Mouse (Mus musculus): ENCODE measurements around the gene Srrm3. TPM values are rescaled to one million over a fixed set of nuclear protein-coding genes. Genes with fewer than 3 reads are reported as not detected.
A peak's percentile ranks its signal among the peaks of the same experiment; 100 is the strongest.

The Srrm3 gene
- total RNA-seq, 1 experiment from 2014 or later, result not detected

DNA sequence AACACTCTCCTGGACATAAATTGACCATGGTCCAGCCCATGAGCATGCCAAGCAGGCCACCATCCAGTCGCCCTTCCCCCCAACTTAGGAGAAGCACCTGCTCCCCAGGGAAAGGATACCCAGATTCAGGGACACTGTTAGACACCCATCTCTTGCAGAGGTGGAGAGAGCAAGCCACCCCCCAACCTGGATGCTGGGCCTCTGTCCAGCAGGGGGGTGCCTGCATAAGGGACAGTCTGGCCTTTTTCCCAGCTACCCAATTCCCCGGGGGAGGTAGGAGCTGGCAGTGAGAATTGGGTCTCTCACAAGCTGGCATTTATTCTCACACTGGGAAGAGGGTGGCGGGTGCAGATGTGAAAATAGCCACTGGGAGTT lies 560 bp downstream of the Srrm3 start:
- ATAC-seq (replicated peaks; ENCODE audit: insufficient number of reproducible peaks, low FRiP score, low TSS enrichment, poor library complexity, severe bottlenecking), result no peak

DNA sequence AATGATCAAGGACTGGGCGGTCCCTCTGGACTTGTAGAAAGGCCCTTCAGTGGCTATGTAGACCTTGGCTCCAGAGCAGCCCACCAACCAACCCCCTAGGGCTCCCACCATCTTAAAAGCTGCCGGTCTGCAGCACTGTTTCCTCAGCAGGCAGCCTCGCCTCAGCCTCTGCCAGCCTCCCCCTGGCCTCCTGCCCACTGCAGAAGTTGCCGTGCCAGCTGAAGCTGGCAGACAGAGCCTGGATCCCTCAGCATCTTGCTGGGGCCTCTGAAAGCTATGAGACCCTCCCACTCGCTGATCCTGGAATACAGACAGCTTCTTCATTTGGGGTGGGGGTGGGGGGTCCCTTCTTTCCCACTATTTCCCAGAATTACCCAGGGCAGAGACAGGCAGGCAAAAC lies 6.3 kb downstream of the Srrm3 start:
- no peak for ATAC-seq (replicated peaks; ENCODE audit: insufficient number of reproducible peaks, low FRiP score, low TSS enrichment, poor library complexity, severe bottlenecking)

DNA sequence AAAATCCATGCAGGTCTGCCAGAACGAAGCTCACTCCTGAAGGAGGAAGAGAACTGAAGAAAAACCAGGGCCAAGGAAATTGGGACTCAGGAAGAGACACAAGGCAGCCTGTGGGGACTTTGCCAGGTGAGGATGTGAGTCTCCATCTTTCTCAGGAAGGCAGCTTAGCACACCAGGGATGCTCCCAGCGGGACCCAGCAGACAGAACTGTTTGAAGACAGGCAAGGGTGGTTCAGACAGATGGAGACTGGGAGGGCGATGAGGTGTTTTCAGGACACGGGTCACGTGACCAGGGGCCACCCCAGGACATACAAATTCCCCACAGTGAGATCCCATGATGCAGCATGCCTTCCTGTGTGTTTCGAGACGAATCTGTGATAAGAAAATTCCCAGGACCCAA lies 11.8 kb downstream of the Srrm3 start:
- no peak for ATAC-seq (replicated peaks; ENCODE audit: insufficient number of reproducible peaks, low FRiP score, low TSS enrichment, poor library complexity, severe bottlenecking)

GRCm38 (mm10) chr5:135822316-135822944 lies 15.7 kb downstream of the Srrm3 start:
- ATAC-seq (replicated peaks; ENCODE audit: insufficient number of reproducible peaks, low FRiP score, low TSS enrichment, poor library complexity, severe bottlenecking), result no peak

GRCm38 (mm10) chr5:135824517-135824916 lies 17.8 kb downstream of the Srrm3 start:
- ATAC-seq (replicated peaks; ENCODE audit: insufficient number of reproducible peaks, low FRiP score, low TSS enrichment, poor library complexity, severe bottlenecking), result no peak

DNA sequence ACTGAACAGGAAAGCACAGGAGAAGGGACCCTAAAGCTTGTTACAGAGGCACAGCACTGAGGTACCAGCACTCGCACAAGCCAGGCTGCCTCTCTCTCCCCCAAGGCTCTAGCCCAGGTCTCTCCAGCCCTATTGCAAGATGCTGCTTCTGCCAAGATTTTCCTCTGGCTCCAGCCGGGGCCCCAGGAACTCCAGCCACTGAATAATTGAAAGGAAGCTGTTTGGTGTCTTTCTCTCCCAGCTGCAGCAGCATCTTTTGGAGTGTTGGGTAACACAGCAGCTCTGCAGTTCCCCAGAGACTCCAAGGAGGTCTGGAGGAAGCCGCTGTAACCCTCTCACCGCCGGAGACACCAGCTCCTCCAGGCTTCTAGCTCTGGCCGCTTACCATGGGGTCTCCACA lies 19.5 kb downstream of the Srrm3 start:
- ATAC-seq (replicated peaks; ENCODE audit: insufficient number of reproducible peaks, low FRiP score, low TSS enrichment, poor library complexity, severe bottlenecking), result no peak

GRCm38 (mm10) chr5:135829381-135829780 lies 22.7 kb downstream of the Srrm3 start:
- no peak for ATAC-seq (replicated peaks; ENCODE audit: insufficient number of reproducible peaks, low FRiP score, low TSS enrichment, poor library complexity, severe bottlenecking)

DNA sequence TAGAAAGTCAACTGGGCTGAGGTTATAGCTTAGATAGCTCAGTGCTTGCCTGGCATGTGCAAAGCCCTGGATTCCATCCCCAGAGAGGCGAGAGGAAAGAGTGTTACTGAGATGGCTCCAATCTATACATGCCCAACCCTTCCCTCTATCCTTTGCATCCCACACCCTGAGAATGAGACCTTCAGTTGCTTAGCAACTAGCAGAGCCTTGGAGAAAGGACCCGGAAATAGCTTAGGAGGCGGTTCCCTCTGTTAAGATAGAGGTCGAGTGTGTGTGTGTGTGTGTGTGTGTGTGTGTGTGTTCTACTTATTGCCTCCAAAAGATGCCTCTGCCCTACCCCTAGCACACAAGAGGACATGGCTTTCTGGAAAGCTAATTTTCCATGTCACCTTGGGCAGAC lies 26.0 kb downstream of the Srrm3 start:
- ATAC-seq (replicated peaks; ENCODE audit: insufficient number of reproducible peaks, low FRiP score, low TSS enrichment, poor library complexity, severe bottlenecking), result no peak

- ATAC-seq (replicated peaks; ENCODE audit: insufficient number of reproducible peaks, low FRiP score, low TSS enrichment, poor library complexity, severe bottlenecking), result no peak; the same call in 1 of the 2 replicates
These were observed 28.2 kb downstream of the Srrm3 start for GRCm38 (mm10) chr5:135834769-135835491.

GRCm38 (mm10) chr5:135835492-135835858 lies 28.8 kb downstream of the Srrm3 start:
- peak; percentile 82 for ATAC-seq (replicated peaks; ENCODE audit: insufficient number of reproducible peaks, low FRiP score, low TSS enrichment, poor library complexity, severe bottlenecking)

GRCm38 (mm10) chr5:135835981-135836380 lies 29.3 kb downstream of the Srrm3 start:
- ATAC-seq (replicated peaks; ENCODE audit: insufficient number of reproducible peaks, low FRiP score, low TSS enrichment, poor library complexity, severe bottlenecking), result no peak

DNA sequence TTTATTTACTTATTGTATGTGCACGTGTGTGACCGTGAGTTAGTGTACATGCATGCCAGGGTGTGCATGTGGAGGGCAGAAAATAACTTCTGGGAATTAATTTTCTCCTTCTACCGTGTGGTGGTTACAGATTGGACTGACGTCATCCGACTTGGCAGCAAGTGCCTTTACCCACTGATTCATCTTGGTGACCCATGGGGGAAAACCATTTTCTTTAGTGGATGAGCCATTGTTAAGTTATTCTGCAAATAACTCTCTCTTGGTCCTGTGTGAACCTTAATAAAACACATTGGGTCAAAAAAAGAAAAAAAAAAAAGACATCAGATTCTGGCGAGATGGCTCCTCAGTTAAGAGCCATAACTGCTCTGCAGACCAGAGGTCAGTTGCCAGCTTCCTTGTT lies 35.0 kb downstream of the Srrm3 start:
- no peak for ATAC-seq (replicated peaks; ENCODE audit: insufficient number of reproducible peaks, low FRiP score, low TSS enrichment, poor library complexity, severe bottlenecking)

DNA sequence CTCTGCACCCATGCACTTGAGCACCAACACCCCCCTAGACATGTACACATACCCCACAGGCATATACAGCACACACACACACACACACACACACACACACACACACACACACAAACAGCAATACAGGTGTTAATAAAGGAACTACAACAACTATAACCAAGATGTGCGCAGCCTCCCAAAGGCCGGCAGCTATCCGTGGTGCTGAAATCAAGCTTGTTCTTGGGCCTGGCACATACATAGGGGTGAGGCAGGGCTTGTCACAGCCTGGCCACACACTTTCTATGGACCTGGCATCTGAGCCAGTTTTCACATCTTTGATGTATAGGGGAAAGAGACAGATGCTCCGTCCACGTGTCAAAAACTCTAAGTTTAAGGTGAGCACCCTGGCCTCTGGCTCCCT lies 36.7 kb downstream of the Srrm3 start:
- ATAC-seq (replicated peaks; ENCODE audit: insufficient number of reproducible peaks, low FRiP score, low TSS enrichment, poor library complexity, severe bottlenecking), result no peak

DNA sequence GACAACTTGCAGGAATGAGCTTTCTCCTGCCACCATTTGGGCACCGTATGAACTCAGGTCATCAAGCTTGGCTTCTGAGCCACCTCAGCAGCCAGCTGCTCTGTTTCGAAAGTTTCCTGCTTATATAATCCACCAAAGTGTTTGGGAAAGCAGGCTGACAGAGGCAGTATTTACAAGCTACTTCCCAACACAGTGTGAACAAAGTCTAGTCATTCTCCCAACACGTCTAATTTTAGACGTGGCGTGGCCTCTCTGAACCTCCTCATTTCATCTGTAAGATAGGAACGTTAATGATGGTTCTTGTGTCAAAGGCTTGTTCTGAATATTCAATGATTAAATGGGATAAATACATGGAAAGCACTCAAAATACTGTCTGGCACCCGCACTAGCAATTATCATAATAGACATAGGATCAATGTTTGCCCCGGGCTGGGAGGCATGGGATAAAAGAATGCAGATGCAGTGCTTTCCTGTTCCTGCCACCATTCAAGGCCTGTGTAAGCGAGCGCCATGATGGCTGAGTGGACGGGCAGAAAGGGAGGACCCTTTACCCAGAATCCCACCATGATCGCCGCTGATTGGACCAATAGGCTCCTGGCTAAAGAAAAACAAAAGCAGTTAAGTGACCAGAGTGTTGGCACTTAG lies 39.1 kb downstream of the Srrm3 start:
- ATAC-seq (replicated peaks; ENCODE audit: insufficient number of reproducible peaks, low FRiP score, low TSS enrichment, poor library complexity, severe bottlenecking), result no peak

DNA sequence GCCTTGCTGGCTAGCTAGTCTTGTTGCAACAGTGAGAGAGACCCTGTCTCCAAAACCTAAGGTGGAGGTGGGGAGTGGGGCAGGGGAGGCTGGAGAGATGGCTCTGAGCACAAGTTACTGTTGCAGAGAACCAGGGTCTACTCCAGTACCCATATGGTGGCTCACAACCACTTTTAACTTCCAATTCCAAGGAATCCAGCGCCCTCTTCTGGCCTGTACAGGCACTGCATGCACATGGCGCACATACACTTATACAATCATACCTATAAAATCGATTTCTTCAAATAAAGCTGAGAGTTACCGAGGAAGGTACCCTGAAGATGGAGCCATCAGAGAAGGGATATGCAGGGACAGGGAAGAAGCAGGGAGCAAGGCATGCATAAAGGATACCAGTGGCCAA lies 40.8 kb downstream of the Srrm3 start:
- no peak for ATAC-seq (replicated peaks; ENCODE audit: insufficient number of reproducible peaks, low FRiP score, low TSS enrichment, poor library complexity, severe bottlenecking)

- ATAC-seq (replicated peaks; ENCODE audit: insufficient number of reproducible peaks, low FRiP score, low TSS enrichment, poor library complexity, severe bottlenecking), result no peak
These were observed 41.2 kb downstream of the Srrm3 start for GRCm38 (mm10) chr5:135847881-135848280.

GRCm38 (mm10) chr5:135851024-135851423 lies 44.3 kb downstream of the Srrm3 start:
- ATAC-seq (replicated peaks; ENCODE audit: insufficient number of reproducible peaks, low FRiP score, low TSS enrichment, poor library complexity, severe bottlenecking), result no peak

GRCm38 (mm10) chr5:135851481-135851880 lies 44.8 kb downstream of the Srrm3 start:
- no peak for ATAC-seq (replicated peaks; ENCODE audit: insufficient number of reproducible peaks, low FRiP score, low TSS enrichment, poor library complexity, severe bottlenecking)

DNA sequence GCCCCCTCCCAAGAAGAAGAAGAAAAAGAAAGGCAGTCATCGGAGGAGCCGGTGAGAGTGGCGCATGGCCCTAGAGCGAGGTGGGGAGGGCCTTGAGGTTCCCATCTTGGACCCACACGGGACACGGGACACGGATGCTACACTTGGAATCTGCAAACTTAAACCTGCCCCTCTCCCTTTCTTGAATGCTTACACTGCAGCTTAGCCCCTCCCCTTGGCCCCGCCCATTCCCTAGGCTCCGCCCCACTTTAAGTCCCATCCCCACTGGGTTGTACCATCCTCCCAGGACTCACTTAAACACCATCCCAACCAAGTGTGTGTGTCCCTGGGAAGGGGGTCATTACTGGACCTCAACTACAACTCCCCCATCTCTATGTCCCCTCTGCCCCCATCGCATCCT lies 45.7 kb downstream of the Srrm3 start:
- ATAC-seq (replicated peaks; ENCODE audit: insufficient number of reproducible peaks, low FRiP score, low TSS enrichment, poor library complexity, severe bottlenecking), result no peak

DNA sequence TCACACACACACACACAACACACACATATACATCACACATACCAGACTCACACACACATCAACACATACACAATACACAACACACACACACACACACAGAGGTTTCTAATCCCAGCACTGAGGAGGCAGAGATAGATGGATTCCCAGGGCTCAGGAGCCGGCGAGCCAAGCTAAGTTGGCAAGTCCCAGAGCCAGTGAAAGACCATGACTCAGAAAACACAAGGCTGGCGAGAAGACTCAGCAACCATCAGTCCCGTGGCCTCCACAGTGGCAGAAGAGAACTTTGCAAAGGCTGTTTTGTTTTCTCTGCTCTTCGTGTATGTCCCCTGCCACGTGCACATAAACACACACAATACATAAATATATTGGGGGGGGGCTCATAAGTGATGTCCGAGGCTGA lies 47.0 kb downstream of the Srrm3 start:
- no peak for ATAC-seq (replicated peaks; ENCODE audit: insufficient number of reproducible peaks, low FRiP score, low TSS enrichment, poor library complexity, severe bottlenecking)

Measured in monocyte, adult 5-6 weeks (primary cell).